Mouse (Mus musculus) liver, embryonic 14.5 days (tissue): ENCODE measurements at regions not wholly inside any gene's neighbourhood (a gene's known extent, or its start where the extent isn't known, plus 50 kb on each side); places are given as distances from the start of the nearest gene placed in this dataset.
A peak's percentile ranks its signal among the peaks of the same experiment; 100 is the strongest.

ENCODE experiments used
- CTCF ChIP-seq: IDR thresholded peaks from 2 replicates; pipeline ENCODE4 v1.5.1; 2016; ENCODE audit warnings: antibody characterized with exemption, low read depth, control low read depth
- EP300 ChIP-seq: IDR thresholded peaks from 2 replicates; pipeline ENCODE4 v1.6.1; 2016; ENCODE audit warnings: antibody characterized with exemption, low read depth

- no peak for TF ChIP-seq CTCF
- peak; percentile 72 for TF ChIP-seq EP300
Observed at GRCm38 (mm10) chr12:16185431-16185923, 368.8 kb upstream of the Trib2 start.
